Mouse (Mus musculus): ENCODE data around the gene Tmem38b. TPM values are rescaled to one million over a fixed set of nuclear protein-coding genes. Genes with fewer than 3 reads are reported as not detected.

Tmem38b gene
- total RNA-seq, 2 experiments from 2014 or later, result 55.7 to 57.2 TPM

DNA sequence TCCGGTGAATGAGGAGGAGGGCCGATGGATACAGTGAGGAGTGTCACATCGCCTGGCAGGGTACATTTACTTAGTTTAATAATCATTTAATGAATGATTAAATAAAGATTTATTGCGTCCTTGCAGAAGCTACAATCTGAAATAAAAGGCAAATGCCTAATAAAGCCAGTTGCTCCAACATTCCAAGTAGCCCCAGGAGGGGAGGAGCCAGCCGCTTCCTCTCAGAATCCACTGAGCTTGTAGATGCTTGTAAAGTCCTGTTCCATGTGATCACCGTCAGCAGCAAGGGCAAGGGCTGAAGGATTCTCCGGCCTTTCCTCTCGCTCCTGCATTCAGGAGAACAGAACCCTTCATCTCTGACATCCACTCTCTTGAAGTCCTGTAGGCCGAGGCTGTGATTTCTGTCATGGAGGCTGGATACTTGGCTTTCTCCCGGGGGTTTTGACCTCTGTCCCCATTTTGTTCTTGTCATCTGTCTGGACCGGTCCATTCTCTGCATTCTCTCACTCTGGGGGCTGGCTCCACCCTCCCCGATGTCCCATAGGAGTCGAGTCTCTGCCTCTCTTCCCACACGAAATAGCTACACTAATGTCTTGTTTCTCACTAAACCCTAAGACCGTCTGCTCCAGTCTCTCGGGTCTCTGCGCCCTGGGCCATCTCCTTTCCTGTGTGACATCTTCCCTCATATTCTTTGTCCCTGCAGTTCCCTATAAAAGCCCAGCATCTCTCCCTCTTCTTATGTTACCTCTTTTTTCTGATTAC lies 57.3 kb downstream of the Tmem38b start:
- DNase-seq (ENCODE audit: low spot score), result no peak

DNA sequence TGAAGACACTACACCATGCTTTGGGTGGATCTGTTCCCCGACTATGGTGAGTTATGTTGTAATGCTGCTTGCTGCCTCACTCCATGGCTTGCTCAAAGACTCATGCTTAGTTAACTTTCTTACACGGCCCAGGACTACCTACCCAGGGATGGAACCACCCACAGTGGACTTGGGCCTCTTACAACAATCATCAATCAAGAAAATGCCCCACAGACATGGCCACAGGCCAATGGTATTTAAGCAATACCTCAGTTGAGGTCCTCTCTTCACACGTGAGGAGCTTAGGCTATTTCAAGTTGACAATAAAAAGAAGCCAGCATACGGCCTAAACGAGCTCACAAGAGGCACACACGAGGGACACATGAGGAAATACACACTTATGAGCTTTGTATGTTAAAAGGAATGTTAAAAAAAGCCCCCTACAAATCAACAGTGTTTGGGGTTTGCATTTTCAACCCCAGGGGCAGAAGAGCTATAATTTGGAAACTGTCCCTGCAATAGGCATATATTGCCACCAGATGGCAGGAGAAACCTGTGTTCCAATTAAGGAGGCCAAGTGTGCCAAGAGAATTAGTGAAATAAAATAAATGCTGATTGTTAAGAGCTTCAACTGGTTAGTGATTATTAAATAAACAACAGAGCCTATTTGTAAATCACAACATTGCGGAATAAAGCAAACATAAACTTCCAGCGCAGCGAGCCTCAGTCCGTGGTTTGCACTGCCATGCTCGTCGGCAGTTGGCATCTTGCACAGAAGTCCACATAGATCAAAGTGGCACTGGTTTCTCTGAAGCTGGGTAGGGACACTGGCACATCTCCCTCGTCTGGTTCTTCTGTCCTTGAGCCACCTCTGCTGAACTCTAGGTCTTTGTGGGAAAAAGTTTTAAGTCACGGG lies 58.8 kb downstream of the Tmem38b start:
- peak; percentile 34 for DNase-seq (ENCODE audit: low spot score)

DNA sequence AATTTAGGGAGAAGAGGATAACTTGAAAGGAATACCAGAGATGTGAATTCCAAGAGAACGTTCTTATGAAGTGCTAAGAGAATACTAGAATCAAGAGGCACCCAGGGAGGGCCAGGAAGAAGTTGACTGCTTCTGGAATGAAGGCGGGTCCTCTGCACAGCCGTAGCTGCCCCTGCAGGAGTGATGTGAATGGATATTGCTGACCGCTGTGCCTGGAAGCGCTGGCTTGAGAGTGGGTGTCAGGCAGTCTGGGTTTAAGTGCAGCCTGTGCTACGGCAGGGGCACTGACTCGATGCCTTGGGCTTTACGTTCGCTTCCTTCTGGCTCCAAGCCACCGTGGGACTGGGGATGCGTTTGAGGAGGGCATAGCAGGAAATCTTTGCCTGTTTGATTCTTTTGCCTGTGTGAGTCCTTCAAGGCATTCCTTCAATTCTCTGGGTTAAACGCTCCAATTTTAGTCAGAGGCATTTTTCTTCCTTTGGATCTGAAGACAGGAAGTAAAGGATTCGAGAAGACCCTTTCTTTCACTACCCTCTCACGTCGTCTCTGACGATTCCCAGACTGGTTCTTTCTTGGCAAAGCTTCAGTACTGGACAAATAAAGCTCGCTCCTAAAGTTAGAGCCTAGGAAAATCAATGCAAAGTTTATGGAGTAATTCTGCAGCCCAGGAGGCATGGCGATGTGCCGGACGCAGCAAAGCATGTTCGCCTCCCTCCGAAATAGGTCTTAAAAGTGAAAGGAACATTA lies 60.7 kb downstream of the Tmem38b start:
- DNase-seq (ENCODE audit: low spot score), result no peak

DNA sequence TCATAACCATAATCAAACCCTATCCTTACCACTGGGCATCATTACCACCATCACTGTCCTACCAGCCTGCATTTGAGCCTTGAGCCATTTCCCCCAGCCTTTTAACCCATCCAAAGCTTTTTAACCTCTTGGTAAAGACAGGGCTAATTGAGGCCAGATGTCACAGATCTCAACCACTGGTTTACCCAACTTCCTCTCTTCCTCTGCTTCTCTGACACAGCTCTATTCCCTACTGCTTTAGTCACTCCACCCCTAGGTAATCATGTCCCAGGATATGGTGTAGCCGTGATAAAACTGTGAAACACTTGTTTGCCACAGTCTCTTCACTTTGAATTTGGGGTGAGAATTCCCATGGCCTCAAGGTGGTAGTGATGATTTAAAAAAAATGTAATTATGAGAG lies 69.5 kb downstream of the Tmem38b start:
- no peak for DNase-seq (ENCODE audit: low spot score)

DNA sequence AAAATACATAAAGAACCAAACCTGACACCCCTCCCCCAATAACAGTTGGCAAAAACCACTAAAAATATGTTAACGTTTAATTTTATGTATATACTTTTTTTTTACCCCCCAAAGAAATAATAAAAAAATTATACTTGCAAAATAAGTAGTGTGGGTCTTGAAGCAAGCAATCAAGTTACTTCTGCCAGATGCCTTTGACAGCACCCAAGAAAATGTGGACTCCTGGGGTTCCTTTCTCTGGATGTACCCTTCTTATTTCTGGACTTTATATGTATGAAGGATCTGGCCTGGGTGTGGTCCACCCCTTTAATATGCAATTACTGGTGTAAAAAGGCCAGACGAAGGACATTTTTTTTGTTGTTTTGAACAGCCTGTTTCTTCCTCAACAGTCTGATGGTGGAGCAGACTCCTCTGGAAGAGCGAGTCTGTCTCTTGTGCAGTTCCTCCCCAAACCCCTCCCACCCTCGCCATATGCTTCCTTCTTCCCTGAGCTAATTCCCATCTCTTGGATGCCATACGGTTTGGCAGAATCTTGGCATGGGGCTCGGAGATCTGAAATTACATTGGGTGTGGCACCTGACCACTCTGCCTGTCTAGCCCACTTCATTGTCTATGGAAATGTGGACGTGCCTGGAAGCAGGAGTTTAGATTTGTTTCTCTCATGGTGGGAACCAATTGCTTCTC lies 70.4 kb downstream of the Tmem38b start:
- no peak for DNase-seq (ENCODE audit: low spot score)

DNA sequence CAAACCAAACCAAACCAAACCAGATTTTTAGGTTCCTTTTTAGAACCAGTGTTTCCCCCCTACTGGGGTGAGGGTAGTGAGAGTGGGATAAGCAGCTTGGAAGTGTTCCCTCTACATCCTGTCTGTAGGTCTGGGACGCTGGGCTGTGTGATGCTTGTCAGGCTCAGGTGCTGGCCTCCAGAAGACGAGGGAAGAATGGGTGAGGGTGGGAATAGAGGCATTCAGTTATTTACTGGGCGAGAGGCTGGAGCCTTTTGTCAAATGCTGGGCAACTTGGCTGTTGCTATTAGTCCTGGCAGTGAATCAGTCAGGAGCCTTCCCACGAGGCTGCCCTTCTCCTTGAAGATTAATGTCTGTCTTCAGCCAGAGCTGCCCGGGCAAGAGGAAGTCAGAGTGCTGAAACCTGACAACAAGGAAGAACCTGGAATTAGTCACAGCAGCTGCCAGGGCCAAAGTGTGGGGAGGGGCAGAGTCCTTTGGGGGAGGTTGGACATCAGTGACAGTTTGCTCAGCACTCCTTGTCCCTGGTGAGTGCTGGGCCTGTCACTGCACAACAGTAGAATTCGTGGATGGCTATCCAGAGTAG lies 74.6 kb downstream of the Tmem38b start:
- DNase-seq (ENCODE audit: low spot score), result peak; percentile 13

DNA sequence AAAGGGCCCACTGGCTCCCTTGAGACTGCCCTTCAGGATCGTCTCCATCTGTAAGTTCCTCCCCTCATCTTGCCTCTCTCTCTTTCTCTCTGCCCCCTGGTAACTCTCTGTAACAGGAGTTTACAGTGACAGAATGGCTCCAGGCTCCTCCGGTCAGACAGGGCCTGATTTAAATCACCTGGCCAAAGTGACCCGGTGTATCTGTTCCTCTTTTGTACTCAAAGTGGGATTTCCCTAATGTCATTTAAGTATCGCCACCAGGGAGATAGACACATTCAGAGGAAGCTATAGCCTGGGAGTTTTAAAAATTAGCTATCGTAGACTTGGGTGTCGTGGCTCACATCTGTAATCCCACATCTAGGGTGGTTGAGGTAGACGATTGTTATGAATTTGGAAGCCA lies 78.5 kb downstream of the Tmem38b start:
- no peak for DNase-seq (ENCODE audit: low spot score)

DNA sequence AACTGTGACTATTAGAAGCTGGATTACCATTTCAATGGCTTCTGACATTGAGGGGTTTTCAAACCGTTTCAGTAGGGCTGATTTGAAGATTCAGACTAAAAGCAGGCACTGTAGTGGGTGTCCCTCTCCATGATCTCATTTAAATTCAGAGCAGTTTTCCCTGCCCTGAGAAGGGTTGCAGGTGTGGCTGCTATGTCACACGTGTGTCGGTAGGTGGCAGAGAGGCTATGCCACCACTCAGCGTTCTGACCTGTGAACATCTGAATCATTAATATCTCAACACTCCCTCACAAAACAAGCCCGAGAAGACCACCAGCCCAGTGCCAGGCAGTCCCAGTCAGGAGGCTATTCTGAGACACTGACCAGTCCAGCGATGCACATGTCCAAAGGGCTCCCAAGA lies 79.7 kb downstream of the Tmem38b start:
- DNase-seq (ENCODE audit: low spot score), result no peak

DNA sequence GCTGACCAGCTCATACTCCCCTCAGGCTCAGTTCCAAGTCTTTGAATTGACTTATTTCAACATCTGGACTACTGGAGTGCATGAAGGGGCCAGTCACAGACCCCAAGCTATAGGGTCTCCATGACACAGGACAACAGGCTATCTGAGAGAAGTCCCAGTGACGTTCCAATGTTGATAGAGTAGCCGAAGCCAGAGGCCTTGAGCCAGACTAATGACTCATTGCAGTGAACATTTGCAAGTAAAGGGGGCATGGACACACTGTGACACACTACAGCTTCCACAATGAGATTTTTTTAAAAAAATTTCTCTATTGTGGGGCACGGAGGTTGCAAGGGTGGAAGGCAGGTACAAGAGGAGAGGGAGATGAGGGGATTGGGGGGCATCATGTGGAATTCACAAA lies 81.2 kb downstream of the Tmem38b start:
- DNase-seq (ENCODE audit: low spot score), result no peak

Other genes with a start within 250 kb of the Tmem38b start
- gene Fsd1l, start 194.6 kb upstream of the Tmem38b start, total RNA-seq (2021), result 10 to 100 TPM in 1 of 2 experiments, 1 to 10 TPM in 1; 9.9 to 10.9 TPM
- gene Fktn, start 112.0 kb upstream of the Tmem38b start, total RNA-seq (2021), result 1 to 10 TPM; 6.6 to 7.6 TPM
- gene Tal2, start 46.3 kb upstream of the Tmem38b start, total RNA-seq (2021), result under 1 TPM; 0.50 to 0.53 TPM